Mouse (Mus musculus) E14TG2a.4 (cell line): ENCODE measurements around the gene Syngr1.

Experiments
- CTCF ChIP-seq: conservative IDR thresholded peaks from 2 replicates; pipeline ENCODE4 v1.5.1; 2014; ENCODE audit warnings: low read length
- NANOG ChIP-seq: IDR thresholded peaks from 2 replicates; pipeline ENCODE4 v1.6.1; 2014; ENCODE audit warnings: borderline replicate concordance, low read length, mixed read lengths

GRCm38 (mm10) chr15:80135499-80135898 is 44.4 kb downstream of the Syngr1 start:
- TF ChIP-seq CTCF (no peak), NANOG (no peak)
